Mouse (Mus musculus): Measurements from ENCODE around the gene Phlpp1.
"Not testable (repeated sequence)": the region's sequence is repeated elsewhere in the genome, so short reads cannot be mapped to it uniquely, and the experiment has no call there.

Phlpp1 gene

GRCm38 (mm10) chr1:106244245-106244644, 72.7 kb downstream of the Phlpp1 start:
- DNase-seq (ENCODE audit: low spot score) = no peak

- DNase-seq (ENCODE audit: low spot score) = no peak
These were observed 82.5 kb downstream of the Phlpp1 start for GRCm38 (mm10) chr1:106254047-106254446.

DNA sequence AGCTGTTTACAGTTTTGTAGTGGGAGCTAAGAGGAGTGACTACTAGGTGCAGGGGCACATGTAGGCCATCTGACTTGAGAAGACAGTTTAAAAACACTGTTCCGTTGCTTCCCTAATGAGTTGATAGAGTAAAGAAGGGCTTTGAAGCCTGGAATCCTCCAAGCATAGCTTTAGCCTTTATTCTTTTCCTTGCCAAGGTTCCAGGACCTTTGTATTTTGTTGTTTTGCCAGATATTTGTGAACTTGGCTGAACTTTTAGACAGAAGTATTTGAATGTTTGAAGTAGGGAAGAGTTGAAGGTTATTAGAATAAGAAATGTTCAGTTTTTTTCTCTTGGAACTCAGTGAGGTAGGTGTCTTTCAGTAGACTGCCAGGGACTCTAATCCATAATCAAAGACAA, 85.6 kb downstream of the Phlpp1 start:
- no peak for DNase-seq (ENCODE audit: low spot score)

GRCm38 (mm10) chr1:106268028-106268799, 96.7 kb downstream of the Phlpp1 start:
- no peak for DNase-seq (ENCODE audit: low spot score)

- DNase-seq (ENCODE audit: low spot score) = no peak
These were observed 97.8 kb downstream of the Phlpp1 start for GRCm38 (mm10) chr1:106269337-106269736.

DNA sequence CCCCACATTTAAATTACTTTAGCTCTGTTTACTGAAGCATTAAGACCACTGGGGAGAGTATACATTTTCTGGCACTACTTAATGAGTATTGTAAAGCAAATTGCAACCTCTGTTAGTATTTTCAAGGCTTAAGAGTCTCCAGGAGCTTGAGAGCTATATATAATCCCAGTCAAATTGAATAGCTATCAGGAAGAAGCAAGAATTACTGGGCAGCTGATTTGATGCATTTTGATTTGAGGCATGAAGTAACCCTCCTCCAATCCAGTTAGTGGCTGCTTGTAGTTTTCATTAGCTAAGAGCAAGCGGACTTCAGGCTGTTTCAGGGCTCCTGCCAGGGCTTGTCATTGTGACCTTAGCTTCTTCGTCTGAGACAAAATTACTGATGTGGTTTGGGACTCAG, 101.4 kb downstream of the Phlpp1 start:
- no peak for DNase-seq (ENCODE audit: low spot score)

- no peak for DNase-seq (ENCODE audit: low spot score)
These were observed 102.2 kb downstream of the Phlpp1 start for GRCm38 (mm10) chr1:106273801-106274200.

DNA sequence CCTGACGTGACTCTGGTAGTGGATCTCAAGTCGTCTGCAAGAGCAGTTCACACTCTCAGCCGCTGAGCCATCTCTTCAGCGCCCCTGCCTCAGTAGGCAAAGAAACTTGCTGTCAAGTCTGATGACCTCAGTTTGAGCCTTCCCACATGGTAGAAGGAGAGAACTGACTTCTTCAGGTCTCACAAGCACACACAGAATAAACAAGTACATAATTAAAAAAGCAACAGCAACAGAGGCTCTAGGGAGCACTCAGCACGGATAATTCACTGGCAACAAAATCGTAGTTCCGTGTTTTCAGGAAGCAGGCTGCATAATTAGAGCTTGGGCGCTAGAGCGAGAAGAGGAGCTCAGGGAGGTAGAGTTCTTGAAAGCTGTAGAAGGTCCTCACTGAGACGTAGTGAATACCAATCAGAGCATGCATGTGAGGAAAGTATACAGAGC, 103.0 kb downstream of the Phlpp1 start:
- DNase-seq (ENCODE audit: low spot score) = no peak

GRCm38 (mm10) chr1:106275142-106275541, 103.6 kb downstream of the Phlpp1 start:
- DNase-seq (ENCODE audit: low spot score) = no peak

DNA sequence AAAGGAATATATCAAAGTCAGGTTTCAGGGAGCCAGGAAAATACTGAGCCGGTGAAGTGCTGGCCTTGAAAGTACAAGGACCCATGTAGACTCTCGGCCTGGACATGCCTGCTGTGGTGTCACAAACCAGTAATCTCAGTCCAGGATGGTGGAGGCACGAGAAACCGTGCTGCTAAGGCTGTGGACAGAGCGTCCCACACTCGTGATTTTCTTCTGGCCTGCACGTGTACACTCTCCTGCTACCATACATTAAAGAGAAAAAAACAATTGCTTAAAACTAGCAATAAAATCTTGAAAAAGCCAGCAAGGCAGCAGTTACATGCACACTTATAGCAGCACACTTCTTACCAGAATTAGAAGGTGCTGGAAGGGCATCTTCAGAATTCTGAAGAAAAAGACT, 104.2 kb downstream of the Phlpp1 start:
- DNase-seq (ENCODE audit: low spot score) = no peak

DNA sequence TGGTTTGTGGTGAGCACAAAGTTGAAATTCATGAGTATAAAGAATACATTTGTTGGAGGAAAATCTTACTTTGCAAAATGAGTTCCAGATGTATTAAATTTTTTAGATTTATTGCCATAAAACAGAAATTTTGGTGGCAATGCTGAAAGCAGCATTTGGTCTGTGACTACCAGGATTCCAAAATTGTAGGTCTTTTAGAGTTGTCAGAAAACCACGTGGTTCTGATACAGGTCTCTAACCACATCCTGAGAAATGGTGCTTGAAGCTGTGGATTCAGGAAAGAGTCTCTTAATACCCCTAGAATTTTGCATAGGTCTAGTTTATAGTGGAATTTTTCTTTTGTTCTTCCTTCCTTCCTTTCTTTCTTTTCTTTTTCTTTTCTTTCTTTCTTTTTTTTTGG, 105.3 kb downstream of the Phlpp1 start:
- no peak for DNase-seq (ENCODE audit: low spot score)

DNA sequence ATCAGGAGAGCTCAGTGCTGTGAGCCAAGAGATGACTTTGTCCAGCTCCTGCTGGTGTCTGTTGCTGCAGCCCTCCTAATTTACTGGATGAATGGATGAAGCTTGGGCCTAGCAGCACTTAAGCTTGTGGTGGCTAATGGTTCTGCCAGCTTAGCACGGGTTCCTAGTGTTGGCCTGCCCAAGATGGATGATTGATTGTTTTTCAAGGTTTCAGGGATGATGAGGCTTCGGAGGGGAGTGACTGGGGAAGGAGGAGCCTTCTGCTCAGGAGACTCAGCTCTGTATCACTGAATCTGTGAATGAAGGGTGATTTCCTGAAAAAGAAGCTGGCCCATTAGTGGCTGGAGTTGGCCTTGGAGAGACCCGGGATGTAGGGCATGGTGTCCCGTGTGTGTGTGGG, 105.7 kb downstream of the Phlpp1 start:
- no peak for DNase-seq (ENCODE audit: low spot score)

DNA sequence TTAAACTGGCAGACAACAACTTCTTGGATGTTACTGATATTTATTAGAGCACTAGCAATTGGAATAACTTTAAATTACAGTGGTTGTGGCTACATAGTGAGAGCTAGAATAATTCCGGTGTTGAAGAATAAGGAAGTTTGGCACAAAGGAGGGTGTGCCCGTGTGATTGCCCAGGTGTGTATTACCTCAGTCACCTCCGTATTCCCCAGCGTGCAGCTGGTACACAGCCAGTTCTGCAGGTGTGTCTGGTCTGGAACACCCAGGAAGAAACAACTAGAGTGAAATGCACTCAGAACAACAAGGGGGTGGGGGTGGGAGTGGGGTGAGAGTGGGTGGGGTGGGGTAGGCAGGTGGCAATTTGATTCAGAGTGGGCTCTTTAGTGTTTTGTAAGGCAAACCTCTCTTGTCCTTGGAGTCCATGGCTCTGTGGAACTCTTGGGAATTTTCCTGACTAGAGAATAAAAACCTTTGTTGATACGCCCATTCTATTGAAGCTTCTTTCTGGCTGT, 107.1 kb downstream of the Phlpp1 start:
- DNase-seq (ENCODE audit: low spot score) = no peak

- no peak for DNase-seq (ENCODE audit: low spot score)
These were observed 108.0 kb downstream of the Phlpp1 start for GRCm38 (mm10) chr1:106279404-106280123.

DNA sequence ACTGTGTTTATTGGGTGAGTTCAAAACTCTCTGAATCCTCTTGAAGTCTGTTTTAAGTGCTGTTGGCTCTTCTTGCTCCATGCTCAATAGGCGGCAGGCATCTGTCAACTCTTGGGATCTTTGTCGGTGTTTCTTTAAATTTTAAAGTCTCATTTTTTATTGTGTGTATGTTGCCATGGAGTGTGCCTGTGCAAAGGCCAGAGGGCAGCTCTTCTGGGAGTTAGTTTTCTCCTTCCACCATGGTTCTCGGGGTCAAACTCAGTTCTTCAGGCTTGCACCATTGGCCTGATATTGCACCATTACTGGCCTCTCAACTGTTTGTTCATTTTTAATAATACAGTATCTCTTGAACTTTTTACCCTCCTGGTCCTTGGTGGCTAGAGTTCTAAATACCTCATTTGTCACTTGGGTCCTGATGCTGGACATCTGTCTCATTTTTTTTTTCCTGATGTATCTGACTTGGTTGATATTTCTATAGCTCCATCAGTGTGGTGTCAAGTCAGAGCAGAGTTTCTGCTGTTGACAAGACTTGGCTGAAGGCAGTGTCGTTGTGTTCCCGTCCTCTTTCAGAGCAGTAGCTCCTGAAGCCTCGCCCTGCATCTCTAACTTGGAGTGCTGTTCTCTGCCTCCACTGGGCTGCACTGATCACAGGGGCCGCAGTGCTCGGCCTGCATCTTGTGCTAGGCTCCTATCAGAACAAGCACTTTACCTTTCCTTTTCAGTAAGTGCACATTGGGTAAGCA, 108.8 kb downstream of the Phlpp1 start:
- no peak for DNase-seq (ENCODE audit: low spot score)

DNA sequence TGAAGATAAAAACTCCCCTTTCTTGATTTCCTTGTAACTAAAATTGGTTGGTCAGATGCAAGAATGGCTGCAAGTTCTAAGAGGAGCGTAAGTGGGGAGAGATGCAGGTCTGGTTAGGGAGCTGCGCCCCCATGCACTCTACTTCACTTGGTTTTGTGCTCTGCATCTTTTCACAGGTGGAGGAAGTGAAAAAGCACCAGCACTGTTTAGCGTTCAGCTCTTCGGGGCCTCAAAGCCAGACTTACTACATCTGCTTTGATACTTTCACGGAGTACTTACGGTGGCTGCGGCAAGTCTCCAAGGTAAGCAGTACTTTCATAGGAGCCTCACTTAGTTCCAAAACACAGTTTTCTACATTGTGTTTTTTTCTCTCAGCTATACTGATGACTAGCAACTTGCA, 115.3 kb downstream of the Phlpp1 start:
- no peak for DNase-seq (ENCODE audit: low spot score)

DNA sequence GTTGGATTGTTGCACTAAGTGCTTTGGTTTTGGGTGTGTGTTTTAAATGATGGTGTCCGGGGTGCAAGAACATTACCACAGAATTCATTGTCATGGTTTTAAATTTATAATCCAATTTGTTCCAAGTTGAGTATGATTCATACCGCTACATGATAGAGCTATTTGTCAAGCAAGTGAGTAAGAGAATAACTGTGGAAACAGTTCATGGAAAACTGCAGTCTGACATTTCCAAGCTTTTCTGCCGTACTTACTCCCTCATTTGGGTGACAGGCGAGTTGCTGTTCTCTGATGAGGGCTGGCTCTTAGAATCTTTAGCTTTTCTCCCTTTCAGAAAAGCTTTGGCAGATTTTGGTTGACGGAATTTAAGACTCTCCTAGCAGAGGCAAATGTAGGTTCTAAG, 117.5 kb downstream of the Phlpp1 start:
- no peak for DNase-seq (ENCODE audit: low spot score)

- no peak for DNase-seq (ENCODE audit: low spot score)
These were observed 118.0 kb downstream of the Phlpp1 start for GRCm38 (mm10) chr1:106289580-106289979.

DNA sequence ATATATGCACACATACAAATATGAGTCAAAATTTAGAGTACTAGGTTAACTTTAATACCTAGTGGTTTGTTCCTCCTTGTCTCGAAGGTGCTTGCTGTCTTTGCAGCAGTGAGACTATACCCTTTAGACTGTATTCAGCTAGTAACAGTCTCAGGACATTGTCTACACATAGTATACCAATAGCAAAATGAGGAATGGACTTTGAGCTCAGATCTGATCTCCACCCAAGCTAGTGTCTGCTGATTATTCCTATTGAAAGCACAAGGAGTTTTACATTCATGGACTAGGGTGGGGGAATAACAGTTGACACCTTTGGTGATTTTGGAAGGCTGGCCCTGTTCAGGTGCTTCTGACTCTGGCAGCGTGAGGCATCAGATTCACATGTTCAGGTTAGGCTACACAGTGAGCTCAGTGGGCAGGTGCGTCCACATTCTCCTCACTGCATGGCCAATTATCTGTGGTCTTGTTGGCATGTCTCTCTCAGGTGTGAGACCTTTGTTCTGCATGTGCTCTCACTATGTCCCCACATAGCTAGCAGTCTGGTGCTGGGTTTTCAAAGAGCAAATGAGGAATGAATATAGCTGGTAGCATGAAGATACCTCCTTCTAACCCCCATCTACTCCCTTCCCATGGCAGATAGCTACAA, 138.0 kb downstream of the Phlpp1 start:
- DNase-seq (ENCODE audit: low spot score) = no peak

DNA sequence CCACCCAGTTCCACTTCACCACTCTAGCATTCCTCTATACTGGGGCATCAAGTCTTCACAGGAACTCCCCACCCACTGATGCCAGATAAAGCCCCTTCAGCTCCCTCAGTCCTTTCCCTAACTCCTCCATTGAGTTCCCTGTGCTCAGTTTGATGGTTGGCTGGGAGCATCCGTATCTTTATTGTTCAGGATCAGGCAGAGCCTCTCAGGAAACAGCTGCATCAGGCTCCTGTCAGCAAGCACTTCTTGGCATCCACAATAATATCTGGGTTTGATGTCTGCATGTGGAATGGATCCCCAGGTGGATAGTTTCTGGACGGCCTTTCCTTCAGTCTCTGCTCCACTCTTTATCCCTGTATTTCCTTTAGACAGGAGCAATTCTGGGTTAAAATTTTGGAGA, 138.7 kb downstream of the Phlpp1 start:
- no peak for DNase-seq (ENCODE audit: low spot score)

GRCm38 (mm10) chr1:106311830-106312229, 140.3 kb downstream of the Phlpp1 start:
- DNase-seq (ENCODE audit: low spot score) = not testable (repeated sequence)

DNA sequence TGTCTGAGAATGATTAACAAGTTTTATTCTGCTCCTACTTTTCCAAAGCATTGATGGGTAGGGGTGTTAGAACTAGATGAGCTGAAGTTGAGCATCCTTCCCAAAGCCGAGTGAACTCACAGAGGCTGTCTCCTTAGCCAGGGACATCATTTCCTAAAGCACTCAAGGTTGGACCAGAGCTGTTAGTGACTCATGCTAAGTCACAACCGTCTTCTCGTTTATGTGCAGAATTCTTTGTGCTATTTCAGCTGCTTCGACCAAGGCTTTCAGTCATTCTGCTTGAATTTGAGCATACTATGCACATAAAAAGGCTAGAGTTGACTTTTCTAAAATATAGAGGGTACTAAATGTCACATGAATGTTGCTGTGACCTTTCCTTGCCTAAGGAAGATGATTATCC, 142.9 kb downstream of the Phlpp1 start:
- no peak for DNase-seq (ENCODE audit: low spot score)
